Mouse (Mus musculus) monocyte, adult 2 months (primary cell): Measurements from ENCODE around the gene Cdh5.
A peak's percentile ranks its signal among the peaks of the same experiment; 100 is the strongest.

Experiments used
- DNase-seq, 2 experiments: peaks; one replicate each; pipeline ENCODE4 v3.0.0; 2022; ENCODE audit warnings: low spot score in 2 of 2, low read depth in 1 of 2

Gene Cdh5

DNA sequence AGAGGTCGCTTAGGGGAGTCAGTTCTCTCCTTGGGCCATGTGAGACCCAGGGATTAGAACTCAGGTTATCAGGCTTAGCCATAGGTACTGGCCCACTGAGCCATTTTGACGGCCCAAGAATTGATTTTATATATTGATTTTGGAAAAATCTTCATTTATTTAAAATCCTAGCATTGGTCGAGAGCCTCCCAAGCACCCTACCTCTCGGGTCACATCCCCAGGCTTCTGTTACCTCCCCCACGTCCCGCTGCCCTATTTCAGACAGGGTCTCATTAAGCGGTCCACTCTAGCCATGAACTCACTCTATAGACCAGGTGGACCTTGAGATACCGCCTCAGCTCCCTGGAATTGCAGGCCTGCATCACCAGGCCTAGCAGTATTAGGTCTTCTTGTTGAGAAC lies 33.1 kb downstream of the Cdh5 start:
- DNase-seq: no peak

DNA sequence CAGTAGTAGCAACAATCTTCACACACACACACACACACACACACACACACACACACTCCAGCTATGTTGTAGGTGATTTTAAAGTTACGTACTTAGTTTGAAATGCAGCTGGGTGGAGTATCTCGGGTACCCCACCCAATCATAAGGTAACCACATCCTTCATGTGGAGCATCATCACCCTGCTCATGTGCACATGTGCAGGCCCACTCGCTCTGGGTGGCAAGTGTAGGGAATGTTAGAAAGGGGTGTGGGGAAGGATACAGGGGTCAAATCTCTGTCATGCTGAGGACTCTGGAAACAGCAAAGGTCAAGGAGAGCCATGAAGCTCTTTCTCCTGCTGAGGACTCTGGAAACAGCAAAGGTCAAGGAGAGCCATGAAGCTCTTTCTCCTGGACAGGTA lies 34.9 kb downstream of the Cdh5 start:
- DNase-seq: no peak

GRCm38 (mm10) chr8:104137636-104138035 lies 36.2 kb downstream of the Cdh5 start:
- DNase-seq: no peak

- DNase-seq: no peak
Measured at GRCm38 (mm10) chr8:104140611-104141010, 39.2 kb downstream of the Cdh5 start.

DNA sequence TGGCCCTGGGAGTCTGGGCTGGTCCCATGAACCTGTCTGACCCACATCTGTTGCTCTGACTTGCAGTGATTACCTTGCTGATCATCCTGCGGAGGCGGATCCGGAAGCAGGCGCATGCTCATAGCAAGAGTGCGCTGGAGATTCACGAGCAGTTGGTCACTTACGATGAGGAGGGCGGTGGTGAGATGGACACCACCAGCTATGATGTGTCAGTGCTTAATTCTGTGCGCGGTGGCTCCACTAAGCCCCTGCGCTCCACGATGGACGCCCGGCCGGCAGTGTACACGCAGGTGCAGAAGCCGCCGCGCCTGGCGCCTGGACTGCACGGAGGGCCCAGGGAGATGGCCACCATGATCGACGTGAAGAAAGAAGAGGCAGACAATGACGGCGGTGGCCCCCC lies 41.0 kb downstream of the Cdh5 start:
- DNase-seq: no peak

GRCm38 (mm10) chr8:104143379-104143778 lies 42.0 kb downstream of the Cdh5 start:
- DNase-seq: no peak

GRCm38 (mm10) chr8:104144434-104145216 lies 43.2 kb downstream of the Cdh5 start:
- no peak for DNase-seq

- DNase-seq: peak in 1 of 2 experiments; percentile 46
Measured at GRCm38 (mm10) chr8:104145981-104146689, 44.7 kb downstream of the Cdh5 start.

DNA sequence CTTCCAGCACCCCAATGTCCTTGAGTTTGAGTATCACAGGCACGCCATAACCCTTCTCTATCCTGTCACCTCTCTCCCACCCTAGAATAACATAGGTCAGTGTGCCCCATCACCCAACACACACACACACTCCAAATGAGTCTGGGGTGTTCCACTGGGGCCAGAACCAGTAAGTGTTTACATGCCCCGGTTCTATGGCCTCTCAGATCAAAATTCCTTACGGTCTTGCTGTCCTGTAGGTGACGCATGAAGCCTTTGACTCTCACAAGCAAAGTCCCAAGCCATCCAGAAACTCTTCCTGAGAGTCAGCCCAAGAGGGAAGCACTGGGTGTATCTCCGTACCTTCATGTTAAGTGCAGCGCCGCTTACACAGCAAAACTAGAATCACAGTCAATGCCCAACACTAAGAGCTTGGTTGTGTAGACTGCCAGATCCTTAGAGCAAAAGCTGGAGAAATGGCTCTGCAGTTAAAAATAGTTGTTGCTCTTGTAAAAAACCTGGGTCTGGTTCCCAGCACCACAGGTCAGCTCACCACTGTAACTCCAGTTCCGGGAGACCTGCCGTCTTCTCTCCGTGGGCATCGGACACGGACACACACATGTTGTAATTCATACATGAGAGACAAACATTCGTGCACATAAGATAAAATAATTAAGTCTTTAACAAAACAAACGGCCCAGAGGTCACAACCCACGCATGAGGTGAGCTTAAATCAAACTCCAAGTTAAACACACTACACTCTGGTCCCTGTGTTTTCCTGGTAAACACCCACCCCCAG lies 45.5 kb downstream of the Cdh5 start:
- no peak for DNase-seq

GRCm38 (mm10) chr8:104147947-104148346 lies 46.5 kb downstream of the Cdh5 start:
- no peak for DNase-seq

DNA sequence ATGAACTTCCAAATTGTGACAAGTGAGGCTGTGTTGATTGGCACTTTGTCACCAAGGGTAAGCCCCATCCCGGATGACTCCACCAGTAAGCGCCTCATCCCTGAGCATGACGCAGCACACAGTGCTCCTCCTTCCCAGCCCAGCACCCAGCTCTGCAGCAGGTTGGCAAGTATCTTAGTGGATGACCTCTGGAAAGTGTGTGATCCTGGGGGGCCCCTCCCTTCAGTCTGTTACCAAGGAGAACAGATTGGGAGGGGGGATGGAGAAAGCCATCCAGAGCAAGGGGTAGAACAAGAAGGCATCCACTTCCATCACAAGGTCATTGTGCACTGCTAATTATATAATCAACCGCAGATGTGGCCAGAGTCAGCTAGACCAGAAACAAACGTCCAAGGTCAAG lies 59.3 kb downstream of the Cdh5 start:
- DNase-seq: no peak

GRCm38 (mm10) chr8:104169461-104169860 lies 68.0 kb downstream of the Cdh5 start:
- no peak for DNase-seq

DNA sequence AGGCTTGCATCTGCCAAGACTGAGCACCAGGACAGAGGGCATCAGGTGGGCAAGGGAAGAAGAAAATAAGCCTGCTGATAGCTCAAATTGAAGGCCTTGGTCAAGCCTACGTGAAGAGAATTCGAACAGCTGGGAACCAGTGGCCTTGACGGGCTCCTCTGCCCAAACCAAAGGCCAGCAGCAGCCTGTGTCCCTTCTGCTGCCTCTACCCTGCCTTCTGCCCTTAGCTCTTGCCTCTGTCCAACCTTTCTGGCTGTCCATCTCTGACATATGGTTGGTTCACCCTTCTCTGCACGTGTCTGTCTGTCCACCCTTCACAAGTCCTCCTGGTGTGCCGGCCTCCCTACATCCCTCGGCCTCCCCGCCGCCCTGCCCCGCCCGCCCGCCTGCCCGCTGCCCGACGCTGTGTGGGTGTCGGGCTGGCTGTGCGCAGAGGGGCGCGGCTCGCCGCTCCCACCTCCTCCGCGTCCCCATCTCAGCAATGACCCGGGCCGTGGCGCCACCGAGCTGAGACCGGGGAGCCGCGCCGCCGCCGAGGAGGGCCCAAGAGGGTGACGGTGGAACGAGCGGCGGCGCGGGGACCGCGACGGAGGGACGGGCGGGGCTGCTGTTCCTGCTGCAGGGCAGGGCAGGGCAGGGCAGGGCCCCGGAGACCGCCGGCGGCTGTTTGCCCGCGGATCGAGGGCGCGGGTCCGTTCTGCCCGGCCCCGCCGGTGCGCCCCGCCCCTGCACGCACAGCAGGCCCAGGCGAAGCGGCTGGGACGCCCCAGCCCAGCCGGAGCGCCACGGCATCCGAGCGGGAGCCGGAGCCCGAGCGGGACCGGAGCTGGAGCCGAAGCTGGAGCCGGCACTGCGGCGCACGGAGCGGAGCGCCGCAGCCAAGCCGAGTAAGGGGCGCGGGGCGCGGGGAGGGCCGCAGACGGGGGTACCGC lies 69.0 kb downstream of the Cdh5 start, which contains the start of gene Bean1:
TSS of gene Bean1 (plus strand) at position 325 of the 932 bp plus-strand sequence.
- no peak for DNase-seq

DNA sequence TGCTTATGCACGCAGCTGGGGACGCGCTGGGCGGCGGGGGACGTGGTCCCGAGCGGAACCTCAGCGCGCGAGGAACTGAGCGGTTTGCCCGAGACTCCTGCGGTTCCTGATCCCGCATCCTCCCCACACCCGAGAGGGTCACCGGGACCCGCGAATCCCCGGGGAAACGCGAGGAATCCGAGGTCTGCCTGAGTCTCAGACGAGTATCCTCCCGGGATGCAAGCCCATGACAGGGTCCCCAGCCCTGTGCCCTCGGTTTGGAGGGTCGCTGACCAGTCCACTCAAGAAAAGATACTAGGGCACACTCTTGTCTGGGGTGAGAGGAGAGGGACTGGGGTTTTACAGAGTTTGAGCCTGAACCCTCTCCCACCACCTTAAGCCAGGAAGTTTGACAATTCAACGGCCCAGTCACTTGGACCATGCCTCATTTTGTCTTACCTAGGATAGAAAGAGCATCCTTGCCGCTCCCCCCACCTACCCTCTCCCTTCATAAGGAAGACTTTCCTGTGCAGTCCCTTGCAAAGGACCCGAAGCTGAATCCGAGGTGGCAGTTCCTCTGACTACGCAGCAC lies 69.7 kb downstream of the Cdh5 start:
- DNase-seq: no peak

- no peak for DNase-seq
Measured at GRCm38 (mm10) chr8:104172420-104172819, 71.0 kb downstream of the Cdh5 start.

DNA sequence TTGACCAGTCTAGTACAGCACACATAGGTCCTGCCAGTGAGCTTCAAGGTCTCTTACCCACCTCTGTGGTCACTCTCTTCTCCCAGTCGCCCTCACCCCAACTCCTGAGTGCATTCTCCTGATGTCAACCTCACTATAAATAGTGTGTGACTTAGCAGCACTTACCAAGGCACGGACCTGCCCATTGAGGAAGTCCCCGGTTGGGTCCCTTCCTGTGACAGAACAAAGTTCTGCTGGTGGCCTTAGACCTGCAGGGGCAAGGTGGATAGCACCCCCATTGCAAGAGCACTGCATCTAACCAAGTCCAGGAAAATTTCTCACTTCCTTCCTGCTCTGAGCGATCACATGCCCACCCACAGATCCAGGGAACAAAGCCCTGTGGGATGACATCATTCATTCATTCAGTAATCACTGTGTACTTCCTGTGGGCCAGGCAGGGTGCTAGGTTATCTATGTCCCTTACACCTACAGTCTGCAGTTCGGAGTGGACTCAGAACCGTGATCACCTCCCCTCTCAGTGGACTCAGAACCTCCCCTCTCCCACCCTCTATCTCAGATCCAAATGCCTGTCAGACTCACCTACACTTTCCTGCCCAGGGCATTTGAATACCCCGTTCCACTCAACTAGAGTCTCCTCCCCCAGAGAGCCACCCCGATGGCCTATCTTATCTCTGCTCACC lies 74.6 kb downstream of the Cdh5 start:
- DNase-seq: no peak

DNA sequence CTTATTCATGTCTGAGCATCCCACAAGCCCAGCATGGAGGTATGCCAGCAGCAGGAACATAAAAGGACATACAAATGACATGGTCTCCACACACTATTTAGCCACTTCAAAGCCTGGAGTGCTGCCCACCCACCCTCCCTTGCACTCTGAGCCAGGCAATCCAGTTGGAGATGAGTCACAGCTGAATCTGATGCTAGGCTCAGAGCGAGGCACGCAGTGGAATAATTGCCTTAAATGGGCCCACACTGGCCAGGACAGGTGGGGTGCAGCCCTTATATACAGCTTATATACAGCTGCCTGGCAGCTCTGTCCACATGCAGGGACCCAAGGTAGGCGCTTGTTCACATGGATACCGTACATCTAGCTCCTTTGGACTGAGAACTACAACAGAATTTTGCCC lies 75.6 kb downstream of the Cdh5 start:
- no peak for DNase-seq

DNA sequence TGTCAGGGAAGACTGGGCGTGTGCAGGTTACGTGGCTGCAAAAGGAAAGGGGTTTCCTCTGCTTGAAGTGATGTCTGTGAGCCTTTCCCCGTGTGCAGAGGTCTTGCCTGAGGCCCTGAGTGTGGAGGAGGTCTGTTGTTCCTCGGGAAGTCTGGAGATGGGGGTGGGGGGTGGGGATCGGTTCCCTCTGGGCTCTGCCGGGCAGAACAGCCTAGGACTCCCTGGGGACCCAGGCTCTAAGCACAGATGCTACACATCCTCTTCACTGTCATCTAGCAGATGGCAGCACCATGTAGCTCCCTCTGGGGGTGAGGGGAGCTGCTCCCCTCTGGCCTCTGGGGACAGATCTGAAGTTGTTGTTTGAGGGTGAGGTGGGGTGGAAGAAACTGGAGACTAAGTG lies 83.5 kb downstream of the Cdh5 start:
- no peak for DNase-seq

DNA sequence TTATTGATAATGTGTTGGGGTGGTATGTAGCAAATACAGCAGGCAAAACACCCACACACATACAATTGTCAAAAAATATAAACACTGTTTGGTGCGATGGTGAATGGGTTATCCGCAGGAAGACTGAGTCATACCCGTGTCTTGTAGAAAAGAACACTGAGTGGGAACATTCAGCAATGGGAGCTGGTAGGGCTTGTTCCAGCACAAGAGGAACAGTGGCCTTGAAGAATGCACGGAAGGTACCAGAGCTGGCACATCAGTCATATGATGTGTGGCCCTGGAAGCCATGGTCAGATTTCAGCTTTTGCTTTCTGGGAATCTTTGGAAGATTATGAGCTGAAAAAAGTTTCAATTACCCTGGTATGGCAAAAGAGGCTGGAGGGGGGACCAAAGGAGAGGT lies 85.4 kb downstream of the Cdh5 start:
- no peak for DNase-seq

- no peak for DNase-seq
Measured at GRCm38 (mm10) chr8:104187622-104188021, 86.2 kb downstream of the Cdh5 start.
